Mouse (Mus musculus): Measurements from ENCODE around the gene Zdhhc23.

- TF ChIP-seq CTCF (IDR thresholded peaks at IDR 0.05; ENCODE audit: insufficient read depth, low read depth, low read length) (no peak), POLR2A (IDR thresholded peaks at IDR 0.05; ENCODE audit: insufficient read depth, low read depth, low read length) (no peak)
Measured at GRCm38 (mm10) chr16:43926341-43926859, 53.2 kb downstream of the Zdhhc23 start, which contains the start of gene Qtrt2.
